Mouse (Mus musculus): Measurements from ENCODE around the gene Fdxacb1.

The Fdxacb1 gene

DNA sequence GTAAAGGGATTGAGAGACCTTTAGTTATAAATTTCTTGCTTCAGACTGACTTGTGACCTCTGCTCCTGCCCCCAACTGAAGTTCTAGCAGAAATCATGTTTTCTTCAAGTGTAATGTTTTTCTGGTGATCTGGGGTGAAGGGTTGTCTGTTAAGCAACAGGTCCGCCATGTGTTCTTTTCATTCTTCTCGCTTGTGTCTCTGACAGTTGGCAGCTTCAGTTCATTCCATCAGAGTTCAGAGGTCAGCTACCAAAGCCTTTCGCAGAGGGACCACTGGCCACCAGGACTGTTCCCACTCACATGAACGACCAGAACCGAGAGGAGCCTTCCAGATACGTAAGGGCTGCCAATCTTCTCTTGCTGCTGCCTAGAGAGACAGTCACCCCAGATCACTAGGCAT is 40.4 kb downstream of the Fdxacb1 start:
- no peak for DNase-seq

DNA sequence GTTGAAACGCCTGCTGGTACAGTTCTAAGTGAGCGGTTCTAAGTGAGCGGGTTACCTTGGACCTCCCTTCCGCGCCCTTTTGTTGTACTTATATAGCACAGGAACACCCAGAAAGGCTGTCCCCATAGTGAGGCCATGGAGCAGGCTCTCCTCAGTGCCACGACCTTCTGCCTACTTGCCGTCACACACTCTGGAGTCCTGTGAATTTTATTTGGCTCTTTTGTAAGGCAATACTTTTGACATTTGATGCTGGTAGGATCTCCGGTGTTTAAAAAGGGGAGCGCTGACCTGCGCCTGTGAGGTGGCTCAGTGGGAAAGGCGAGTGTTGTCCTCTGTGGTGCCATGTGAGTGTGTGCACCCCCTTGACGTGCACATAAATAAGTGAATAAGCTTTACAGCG is 41.1 kb downstream of the Fdxacb1 start:
- DNase-seq, result no peak

DNA sequence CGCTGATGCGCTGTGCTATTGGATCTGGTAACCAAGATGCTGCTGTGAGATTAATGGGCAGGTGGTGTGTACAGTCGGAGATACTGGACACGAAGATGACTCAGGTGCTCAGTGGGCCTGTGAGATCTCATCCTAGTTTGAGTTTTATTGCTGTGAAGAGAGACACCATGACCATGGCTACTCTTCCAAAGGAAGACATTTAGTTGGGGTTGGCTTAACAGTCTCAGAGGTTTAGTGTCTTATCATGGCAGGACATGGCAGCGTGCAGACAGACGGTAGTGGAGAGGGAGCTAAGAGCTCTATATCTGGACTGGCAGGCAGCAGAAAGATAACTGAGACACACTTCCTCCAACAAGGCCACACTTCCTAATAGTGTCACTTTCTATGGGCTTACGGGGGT is 43.2 kb downstream of the Fdxacb1 start:
- DNase-seq, result no peak

DNA sequence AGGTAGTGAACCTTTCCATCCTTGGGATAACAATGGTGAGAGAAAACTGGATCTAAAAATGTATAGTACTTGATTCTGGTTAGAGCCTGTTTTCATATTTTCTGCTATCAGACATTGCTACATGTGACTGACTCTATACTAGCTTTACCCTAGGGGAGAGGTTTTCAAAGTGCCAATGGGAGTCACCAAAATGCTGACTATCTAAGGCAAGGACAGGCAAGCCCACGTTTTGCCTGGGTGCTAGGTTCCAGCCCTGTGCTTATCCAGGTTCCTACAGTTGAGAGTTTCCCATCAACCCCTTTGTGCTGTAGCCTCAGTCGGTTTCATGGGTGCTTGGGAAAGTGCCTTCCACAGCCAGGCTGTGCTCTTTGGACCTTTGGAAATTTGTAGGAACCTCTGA is 43.7 kb downstream of the Fdxacb1 start:
- DNase-seq, result no peak

DNA sequence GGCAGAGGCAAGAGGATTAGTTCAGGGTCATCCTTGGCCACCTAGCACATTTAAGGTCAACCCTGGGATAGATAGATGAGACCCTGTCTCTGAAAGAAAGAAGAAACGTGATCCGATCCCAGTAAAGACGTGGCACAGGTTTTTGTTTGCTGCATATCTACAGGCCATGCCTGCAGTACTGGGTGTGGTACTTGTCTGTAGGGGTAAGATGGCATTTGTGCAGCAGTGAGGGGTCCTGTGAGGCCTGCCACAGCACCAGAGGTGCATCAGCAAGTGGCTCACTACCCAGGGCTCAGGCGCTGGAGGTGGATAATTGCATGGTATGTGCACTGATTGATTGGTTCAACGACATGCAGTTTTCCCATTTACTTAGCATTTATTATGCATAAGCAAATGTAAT is 45.8 kb downstream of the Fdxacb1 start:
- DNase-seq, result no peak

DNA sequence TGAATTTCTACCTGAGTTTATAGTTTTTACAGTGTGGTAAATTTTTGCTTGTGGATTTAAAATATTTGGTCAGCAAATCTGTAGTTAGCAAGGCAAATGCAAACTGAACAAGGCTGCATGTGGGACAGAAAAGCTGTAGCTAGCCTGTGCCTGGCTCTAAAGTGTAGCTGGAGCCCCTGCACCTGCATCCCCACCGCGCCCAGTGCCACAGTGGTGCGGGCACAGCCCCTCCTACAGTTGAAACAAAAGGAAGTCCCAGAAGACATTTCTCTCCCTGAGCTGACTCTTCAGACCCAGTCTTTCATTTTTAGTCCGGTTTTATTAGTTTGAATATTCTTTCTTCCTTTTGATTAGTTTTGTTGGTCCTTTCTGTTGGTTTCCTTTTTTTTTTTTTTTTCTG is 47.6 kb downstream of the Fdxacb1 start:
- no peak for DNase-seq

DNA sequence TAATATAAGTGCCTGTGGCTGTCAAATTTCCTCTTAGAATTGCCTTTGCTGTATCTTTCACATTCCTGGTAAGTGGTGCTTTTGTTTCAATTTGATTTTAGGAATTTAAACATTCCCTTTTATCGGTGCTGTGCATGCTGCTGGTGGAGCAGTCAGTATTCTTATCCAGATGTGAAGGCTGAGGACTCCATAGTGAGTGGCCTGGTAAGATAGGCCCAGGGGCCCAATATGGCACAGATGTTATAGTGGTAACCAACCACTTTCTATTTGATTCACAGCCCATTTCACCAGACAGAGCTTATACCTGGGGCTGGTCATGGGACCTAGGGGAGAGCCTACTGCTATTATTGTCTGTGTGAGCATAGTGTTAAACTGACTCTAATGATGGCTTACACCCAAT is 48.5 kb downstream of the Fdxacb1 start:
- no peak for DNase-seq

DNA sequence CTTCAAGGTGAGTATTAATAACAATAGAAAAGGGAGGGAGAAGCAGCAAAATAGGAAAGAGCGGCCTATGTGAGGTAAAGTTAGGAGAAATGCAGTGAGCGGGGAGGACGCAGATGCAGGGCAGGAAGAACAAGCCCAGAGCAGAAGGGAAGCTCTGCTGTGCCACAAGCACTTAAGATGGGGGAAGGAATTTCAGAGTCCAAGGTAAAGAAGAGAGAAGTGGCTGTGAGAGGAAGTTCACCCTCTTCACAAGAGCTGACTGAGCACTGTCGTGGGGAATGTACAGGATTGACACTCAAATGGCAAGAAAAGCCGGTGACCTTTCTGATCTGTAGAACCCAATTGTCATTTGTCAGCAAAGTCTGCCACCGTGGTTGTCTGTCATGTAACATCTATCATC is 50.0 kb downstream of the Fdxacb1 start:
- DNase-seq, result no peak

DNA sequence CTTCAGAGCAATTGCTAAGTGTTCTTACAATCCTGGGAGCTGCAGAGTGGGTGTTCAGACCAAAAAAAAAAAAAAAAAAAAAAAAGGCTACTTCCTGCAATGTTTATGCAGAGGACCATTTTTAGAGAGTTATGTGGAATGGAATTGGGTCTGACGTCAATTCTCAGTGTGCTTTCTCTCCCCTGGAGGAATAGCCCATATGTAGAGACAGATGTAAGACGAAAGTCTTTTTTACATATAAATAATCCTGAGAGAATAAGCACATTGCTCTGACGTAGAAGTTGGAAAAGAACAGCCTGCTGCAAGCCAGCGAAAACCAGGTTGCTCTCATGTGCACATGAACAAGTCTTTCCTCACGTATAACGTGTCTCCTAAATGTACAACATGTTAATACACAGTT is 51.7 kb downstream of the Fdxacb1 start:
- DNase-seq, result no peak

DNA sequence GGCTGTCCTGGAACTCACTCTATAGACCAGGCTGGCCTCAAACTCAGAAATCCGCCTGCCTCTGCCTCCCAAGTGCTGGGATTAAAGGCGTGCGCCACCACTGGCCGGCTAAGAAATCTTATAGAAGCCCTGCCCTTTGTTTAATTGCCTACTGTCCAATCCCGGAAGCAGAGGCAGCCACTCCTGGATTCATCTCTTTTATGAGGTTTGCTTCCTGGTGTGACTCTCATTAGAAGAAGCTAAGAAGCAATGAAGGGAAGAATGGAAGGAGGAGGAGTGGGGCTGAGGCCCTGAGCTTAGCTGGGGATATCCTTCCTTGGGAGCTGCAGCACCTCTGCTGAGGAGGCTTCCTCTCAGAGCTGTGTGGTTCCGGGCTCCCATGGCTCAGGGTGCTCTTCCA is 53.6 kb downstream of the Fdxacb1 start:
- no peak for DNase-seq

DNA sequence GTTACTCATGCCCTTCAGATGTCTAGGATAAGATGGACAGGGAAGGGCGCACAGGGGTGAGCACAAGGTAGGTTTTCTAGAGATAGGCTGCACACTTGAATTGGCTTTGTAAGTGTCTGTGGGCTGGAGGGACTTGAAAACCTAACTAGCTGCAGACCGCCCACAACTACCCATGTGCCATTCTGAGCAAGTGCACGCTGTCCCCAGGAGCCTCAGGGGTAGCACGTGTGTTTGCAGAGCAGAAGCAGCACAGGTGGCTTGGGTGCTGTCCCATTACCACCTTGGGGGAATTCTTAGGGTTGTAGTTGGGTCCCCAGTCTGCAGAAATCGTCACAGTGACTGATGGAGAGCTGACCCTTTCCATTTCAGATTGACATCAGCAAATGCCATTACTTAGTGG is 54.2 kb downstream of the Fdxacb1 start:
- DNase-seq, result no peak
